Mouse (Mus musculus) E14TG2a.4 (cell line): ENCODE data around the gene Stat5b.

Experiments used
- H3K27me3 ChIP-seq: 2 replicates; pipeline ENCODE4 v1.6.1; 2014; ENCODE audit warnings: low read length, control low read depth; ENCODE audit not compliant: insufficient read depth
- H3K36me3 ChIP-seq: 2 replicates; pipeline ENCODE4 v1.6.1; 2014; ENCODE audit warnings: low read length, control low read depth; ENCODE audit not compliant: insufficient read depth
- H3K4me1 ChIP-seq: replicated peaks from 2 replicates; pipeline ENCODE4 v1.6.1; 2014; ENCODE audit warnings: low read depth, low read length, control low read depth
- H3K4me3 ChIP-seq: replicated peaks from 2 replicates; pipeline ENCODE4 v1.5.1; 2014; ENCODE audit warnings: mild to moderate bottlenecking, low read length
- H3K9me3 ChIP-seq: 2 replicates; pipeline ENCODE4 v1.6.1; 2014; ENCODE audit warnings: low read length, control low read depth
- CTCF ChIP-seq: conservative IDR thresholded peaks from 2 replicates; pipeline ENCODE4 v1.5.1; 2014; ENCODE audit warnings: low read length
- NANOG ChIP-seq: IDR thresholded peaks from 2 replicates; pipeline ENCODE4 v1.6.1; 2014; ENCODE audit warnings: borderline replicate concordance, low read length, mixed read lengths
- POU5F1 ChIP-seq: IDR thresholded peaks from 2 replicates; pipeline ENCODE4 v1.6.1; 2014; ENCODE audit warnings: low read length, borderline replicate concordance

Stat5b gene

GRCm38 (mm10) chr11:100757566-100757965, 93.0 kb downstream of the Stat5b start:
- no peaks in the 10 kb centered on the region for H3K9me3 ChIP-seq
- H3K4me3 ChIP-seq = no peak overlapping the region
- H3K27me3 ChIP-seq = peaks cover 64% of the 10 kb centered on the region
- H3K36me3 ChIP-seq = no peaks in the 10 kb centered on the region
- no peak for TF ChIP-seq NANOG
- no peak for TF ChIP-seq CTCF
- TF ChIP-seq POU5F1 = no peak
- H3K4me1 ChIP-seq = peaks cover 39% of the 10 kb centered on the region

- peaks cover 38% of the 10 kb centered on the region for H3K4me1 ChIP-seq
- H3K36me3 ChIP-seq = no peaks in the 10 kb centered on the region
- TF ChIP-seq NANOG = no peak
- TF ChIP-seq POU5F1 = no peak
- TF ChIP-seq CTCF = no peak
- peaks cover 56% of the 10 kb centered on the region for H3K27me3 ChIP-seq
- no peak overlapping the region for H3K4me3 ChIP-seq
- H3K9me3 ChIP-seq = no peaks in the 10 kb centered on the region
Observed at GRCm38 (mm10) chr11:100756476-100756875, 94.0 kb downstream of the Stat5b start.

GRCm38 (mm10) chr11:100754693-100755057, 95.8 kb downstream of the Stat5b start:
- Histone ChIP-seq H3K9me3 (no peaks in the 10 kb centered on the region), H3K4me3 (no peak overlapping the region), H3K4me1 (peaks cover 30% of the 10 kb centered on the region), H3K36me3 (no peaks in the 10 kb centered on the region), H3K27me3 (peaks cover 50% of the 10 kb centered on the region)
- TF ChIP-seq NANOG = no peak
- no peak for TF ChIP-seq CTCF
- TF ChIP-seq POU5F1 = no peak

- Histone ChIP-seq H3K36me3 (no peaks in the 10 kb centered on the region), H3K4me3 (no peak overlapping the region), H3K27me3 (peaks cover 51% of the 10 kb centered on the region), H3K4me1 (peaks cover 32% of the 10 kb centered on the region), H3K9me3 (no peaks in the 10 kb centered on the region)
- no peak for TF ChIP-seq CTCF
- no peak for TF ChIP-seq POU5F1
- TF ChIP-seq NANOG = no peak
Observed at GRCm38 (mm10) chr11:100754021-100754692, 96.4 kb downstream of the Stat5b start.

GRCm38 (mm10) chr11:100752294-100752693, 98.2 kb downstream of the Stat5b start:
- H3K4me3 ChIP-seq = no peak overlapping the region
- peaks cover 34% of the 10 kb centered on the region for H3K4me1 ChIP-seq
- no peak for TF ChIP-seq POU5F1
- no peak for TF ChIP-seq NANOG
- TF ChIP-seq CTCF = no peak
- no peaks in the 10 kb centered on the region for H3K36me3 ChIP-seq
- no peaks in the 10 kb centered on the region for H3K9me3 ChIP-seq
- peaks cover 56% of the 10 kb centered on the region for H3K27me3 ChIP-seq

- Histone ChIP-seq H3K36me3 (no peaks in the 10 kb centered on the region), H3K9me3 (no peaks in the 10 kb centered on the region), H3K4me1 (peaks cover 52% of the 10 kb centered on the region), H3K27me3 (peaks cover 57% of the 10 kb centered on the region), H3K4me3 (peak overlapping the region; percentile 64)
- no peak for TF ChIP-seq NANOG
- TF ChIP-seq POU5F1 = no peak
- no peak for TF ChIP-seq CTCF
Observed at GRCm38 (mm10) chr11:100750127-100750526, 100.4 kb downstream of the Stat5b start.

- Histone ChIP-seq H3K9me3 (no peaks in the 10 kb centered on the region), H3K36me3 (no peaks in the 10 kb centered on the region), H3K27me3 (peaks cover 56% of the 10 kb centered on the region), H3K4me1 (peaks cover 52% of the 10 kb centered on the region), H3K4me3 (peak overlapping the region; percentile 64)
- no peak for TF ChIP-seq NANOG
- no peak for TF ChIP-seq POU5F1
- no peak for TF ChIP-seq CTCF
Observed at GRCm38 (mm10) chr11:100749469-100749868, 101.1 kb downstream of the Stat5b start.

- Histone ChIP-seq H3K4me3 (no peak overlapping the region), H3K36me3 (no peaks in the 10 kb centered on the region), H3K9me3 (no peaks in the 10 kb centered on the region), H3K27me3 (peaks cover 51% of the 10 kb centered on the region), H3K4me1 (peaks cover 52% of the 10 kb centered on the region)
- TF ChIP-seq CTCF (no peak), POU5F1 (no peak), NANOG (no peak)
Observed at GRCm38 (mm10) chr11:100748620-100749019, 101.9 kb downstream of the Stat5b start.

- TF ChIP-seq POU5F1 = no peak
- no peak for TF ChIP-seq CTCF
- TF ChIP-seq NANOG = no peak
- H3K9me3 ChIP-seq = no peaks in the 10 kb centered on the region
- H3K36me3 ChIP-seq = no peaks in the 10 kb centered on the region
Observed at GRCm38 (mm10) chr11:100747114-100747513, 103.4 kb downstream of the Stat5b start.

More at GRCm38 (mm10) chr11:100747114-100747513, 103.4 kb downstream of the Stat5b start:
- Histone ChIP-seq H3K27me3 (peaks cover 49% of the 10 kb centered on the region), H3K4me1 (peaks cover 46% of the 10 kb centered on the region), H3K4me3 (no peak overlapping the region)
